Mouse (Mus musculus) neural tube, embryonic 11.5 days (tissue): Measurements from ENCODE around the gene Kat5. TPM values are rescaled to one million over a fixed set of nuclear protein-coding genes. Genes with fewer than 3 reads are reported as not detected.

Experiments
- ATAC-seq: fragments of 200-750 bp; cut with Nextera tagmentation; 2 replicates; pipeline ENCODE4 v1.8.0; 2017; ENCODE audit warnings: moderate number of reproducible peaks, mild to moderate bottlenecking, moderate TSS enrichment, moderate library complexity; ENCODE audit not compliant: insufficient read depth, low FRiP score, low TSS enrichment
- DNase-seq: peaks from one replicate; pipeline ENCODE4 v3.0.0-alpha.2; 2015; ENCODE audit warnings: low spot score
- H3K27ac ChIP-seq: fragments of 300-500 bp; sonication (generic); 2 replicates; pipeline ENCODE4 v1.5.1; 2014; ENCODE audit warnings: low read depth, mild to moderate bottlenecking, low read length
- H3K27me3 ChIP-seq: fragments of 300-500 bp; sonication (generic); 2 replicates; pipeline ENCODE4 v1.6.1; 2014; ENCODE audit warnings: mild to moderate bottlenecking, low read length, mixed read lengths; ENCODE audit not compliant: control insufficient read depth, insufficient read depth
- H3K36me3 ChIP-seq: fragments of 300-500 bp; sonication (generic); 2 replicates; pipeline ENCODE4 v1.6.1; 2014; ENCODE audit warnings: mild to moderate bottlenecking, low read length, moderate library complexity, mixed read lengths; ENCODE audit not compliant: control insufficient read depth, insufficient read depth
- H3K4me1 ChIP-seq: fragments of 300-500 bp; sonication (generic); 2 replicates; pipeline ENCODE4 v1.6.1; 2014; ENCODE audit warnings: low read length, mixed read lengths; ENCODE audit not compliant: control insufficient read depth, insufficient read depth
- H3K4me2 ChIP-seq: fragments of 300-500 bp; sonication (generic); 2 replicates; pipeline ENCODE4 v1.6.1; 2014; ENCODE audit warnings: low read depth, mild to moderate bottlenecking, moderate library complexity
- H3K4me3 ChIP-seq: fragments of 300-500 bp; sonication (generic); 2 replicates; pipeline ENCODE4 v1.5.1; 2014; ENCODE audit warnings: low read depth, low read length
- H3K9ac ChIP-seq: fragments of 300-500 bp; sonication (generic); 2 replicates; pipeline ENCODE4 v1.6.1; 2014; ENCODE audit warnings: mild to moderate bottlenecking, low read length
- H3K9me3 ChIP-seq: fragments of 300-500 bp; sonication (generic); 2 replicates; pipeline ENCODE4 v1.6.1; 2016; ENCODE audit warnings: low read length; ENCODE audit not compliant: control insufficient read depth
- whole genome bisulfite sequencing: fragments of 180-500 bp; shearing (Covaris S2); extraction: QIAGEN DNeasy Blood & Tissue Kit; methylation state at CpG from one replicate; pipeline ENCODE4 v1.1.7; 2014; 5-methylcytosine and 5-hydroxymethylcytosine counted together
- polyA plus RNA-seq: library from polyadenylated mRNA; unstranded; fragments of >200 nt; fragmentation: Nextera tagmentation; extraction: Ambion mirVana; gene quantifications from 2 replicates; pipeline ENCODE4 v1.2.1, GENCODE M21; 2014

Gene Kat5
- polyA plus RNA-seq, 1 experiment from 2014 or later: 36.3 TPM

GRCm38 (mm10) chr19:5611973-5612372 lies 1.9 kb upstream of the Kat5 start:
- Histone ChIP-seq H3K36me3 (0 out of 2 replicates have a peak, but pooled peaks cover 6% of the 10 kb centered on the region), H3K27me3 (no peaks in the 10 kb centered on the region), H3K27ac (no peak overlapping the region), H3K4me2 (no peak overlapping the region), H3K9ac (no peak overlapping the region), H3K9me3 (no peaks in the 10 kb centered on the region; the same call in 1 of the 2 replicates), H3K4me3 (no peak overlapping the region), H3K4me1 (peaks cover 9% of the 10 kb centered on the region)
- DNase-seq (no peak), ATAC-seq (no peak)
- 72% methylated on average over 1 of the region's 1 CpGs for WGBS

GRCm38 (mm10) chr19:5609171-5609546 lies 878 bp downstream of the Kat5 start:
- no peak for DNase-seq
- peaks cover 16% of the 10 kb centered on the region for H3K36me3 ChIP-seq
- no peaks in the 10 kb centered on the region for H3K9me3 ChIP-seq
- peaks cover 9% of the 10 kb centered on the region for H3K4me1 ChIP-seq
- H3K4me2 ChIP-seq: peak overlapping the region; percentile 64
- peak overlapping the region; percentile 80 for H3K9ac ChIP-seq
- peak overlapping the region; percentile 97; the same call in 1 of the 2 replicates for H3K27ac ChIP-seq
- H3K4me3 ChIP-seq: peak overlapping the region; percentile 60
- ATAC-seq: no peak
- WGBS: 61% methylated on average over 10 of the region's 10 CpGs
- no peaks in the 10 kb centered on the region for H3K27me3 ChIP-seq

GRCm38 (mm10) chr19:5608707-5609106 lies 1.3 kb downstream of the Kat5 start:
- Histone ChIP-seq H3K9ac (no peak overlapping the region; the same call in 1 of the 2 replicates), H3K4me2 (peak overlapping the region; percentile 64), H3K27ac (no peak overlapping the region), H3K4me1 (peaks cover 9% of the 10 kb centered on the region), H3K27me3 (no peaks in the 10 kb centered on the region), H3K9me3 (no peaks in the 10 kb centered on the region), H3K36me3 (peaks cover 18% of the 10 kb centered on the region), H3K4me3 (peak overlapping the region; percentile 60)
- WGBS: 96% methylated on average over 13 of the region's 13 CpGs
- DNase-seq: no peak
- no peak for ATAC-seq

- no peak overlapping the region for H3K4me2 ChIP-seq
- H3K27ac ChIP-seq: no peak overlapping the region
- no peak for DNase-seq
- ATAC-seq: no peak
- H3K4me1 ChIP-seq: peaks cover 12% of the 10 kb centered on the region
- H3K36me3 ChIP-seq: peaks cover 20% of the 10 kb centered on the region
- H3K9me3 ChIP-seq: no peaks in the 10 kb centered on the region
- 95% methylated on average over 26 of the region's 26 CpGs for WGBS
- H3K27me3 ChIP-seq: no peaks in the 10 kb centered on the region
- H3K4me3 ChIP-seq: no peak overlapping the region
- H3K9ac ChIP-seq: no peak overlapping the region
Observed at GRCm38 (mm10) chr19:5607705-5608410, 2.2 kb downstream of the Kat5 start.

DNA sequence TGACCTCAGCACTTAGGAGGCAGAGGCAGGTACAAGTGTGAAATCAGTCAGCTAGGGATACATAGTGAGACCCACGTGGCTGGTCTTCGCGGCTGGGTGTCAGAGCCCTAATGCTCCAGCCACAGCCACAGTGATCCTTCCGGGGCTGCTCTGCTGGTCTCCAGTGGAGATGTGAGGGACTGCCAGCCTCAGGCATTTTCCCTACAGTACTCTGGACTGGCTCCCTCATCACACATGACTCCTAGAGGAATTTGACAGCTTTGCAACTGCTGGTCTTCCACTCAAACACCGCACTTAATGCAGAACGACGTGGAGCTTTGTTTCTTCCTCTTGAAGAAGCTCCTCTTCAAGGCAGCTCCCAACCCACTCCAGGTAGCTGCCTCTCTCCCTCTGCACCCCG lies 3.8 kb downstream of the Kat5 start:
- no peak overlapping the region for H3K27ac ChIP-seq
- 87% methylated on average over 8 of the region's 8 CpGs for WGBS
- H3K4me3 ChIP-seq: no peak overlapping the region
- no peak for DNase-seq
- H3K36me3 ChIP-seq: peaks cover 20% of the 10 kb centered on the region
- no peak for ATAC-seq
- peaks cover 18% of the 10 kb centered on the region for H3K4me1 ChIP-seq
- H3K4me2 ChIP-seq: no peak overlapping the region
- no peaks in the 10 kb centered on the region for H3K9me3 ChIP-seq
- H3K9ac ChIP-seq: no peak overlapping the region
- no peaks in the 10 kb centered on the region for H3K27me3 ChIP-seq

DNA sequence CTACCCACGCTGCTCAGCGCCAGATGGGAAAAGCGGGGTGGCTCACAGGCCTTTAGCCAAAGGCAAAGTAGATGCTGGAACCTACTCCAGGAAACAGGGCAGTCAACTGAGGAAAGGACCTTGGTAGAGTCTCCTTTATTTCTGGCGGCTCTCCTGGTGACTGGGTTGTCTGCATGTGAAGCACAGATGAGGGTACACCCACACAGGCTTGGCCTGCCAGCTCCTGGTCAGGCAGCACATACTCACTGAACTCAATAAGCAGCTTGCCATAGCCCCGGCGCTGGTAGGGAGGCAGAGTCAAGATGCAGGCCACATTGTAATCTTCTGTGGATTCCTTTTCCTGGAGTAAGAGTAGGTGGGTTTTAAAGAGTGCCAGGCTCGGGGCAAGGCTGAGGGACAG lies 4.9 kb downstream of the Kat5 start:
- peaks cover 20% of the 10 kb centered on the region for H3K36me3 ChIP-seq

GRCm38 (mm10) chr19:5603664-5604063 lies 6.4 kb downstream of the Kat5 start:
- peaks cover 20% of the 10 kb centered on the region for H3K36me3 ChIP-seq
- no peaks in the 10 kb centered on the region for H3K27me3 ChIP-seq
- no peak overlapping the region for H3K4me2 ChIP-seq
- no peak for ATAC-seq
- DNase-seq: no peak
- no peaks in the 10 kb centered on the region for H3K9me3 ChIP-seq
- peaks cover 8% of the 10 kb centered on the region for H3K4me1 ChIP-seq
- no peak overlapping the region for H3K9ac ChIP-seq
- no peak overlapping the region for H3K4me3 ChIP-seq
- no peak overlapping the region for H3K27ac ChIP-seq
- WGBS: 95% methylated on average over 7 of the region's 7 CpGs

More for the DNA sequence above, 4.9 kb downstream of the Kat5 start:
- 90% methylated on average over 7 of the region's 7 CpGs for WGBS
- Histone ChIP-seq H3K27me3 (no peaks in the 10 kb centered on the region), H3K9me3 (no peaks in the 10 kb centered on the region), H3K27ac (no peak overlapping the region), H3K4me3 (no peak overlapping the region), H3K9ac (no peak overlapping the region), H3K4me2 (no peak overlapping the region), H3K4me1 (peaks cover 13% of the 10 kb centered on the region)
- ATAC-seq (no peak), DNase-seq (no peak)

GRCm38 (mm10) chr19:5601752-5602541 lies 8.1 kb downstream of the Kat5 start, which contains the start of gene Rnaseh2c:
Rnaseh2c (plus strand) TSS chr19:5601873.
- H3K9ac ChIP-seq: peak within 1 kb of the TSS; percentile 94
- DNase-seq (peak; percentile 79), ATAC-seq (peak; percentile 55; the same call in 1 of the 2 replicates)
- WGBS: under 1% methylated on average over 64 of the region's 64 CpGs
- H3K4me3 ChIP-seq: peak within 1 kb of the TSS; percentile 94
- peak within 1 kb of the TSS; percentile 88 for H3K4me2 ChIP-seq
- H3K27ac ChIP-seq: peak within 1 kb of the TSS; percentile 75
- peaks cover 13% of the 10 kb centered on the region for H3K36me3 ChIP-seq
- H3K9me3 ChIP-seq: no peaks in the 10 kb centered on the region
- peaks cover 8% of the 10 kb centered on the region for H3K4me1 ChIP-seq
- no peaks in the 10 kb centered on the region for H3K27me3 ChIP-seq
